ENCODE assay signal across 9 mouse cellular contexts in genomic region chr11:119047261-119048132, GRCm38 (mm10). TPM values are rescaled to one million over a fixed set of nuclear protein-coding genes. Genes with fewer than 3 reads are reported as not detected.
DNase-seq lines count a peak whose midpoint lies in the region; ATAC-seq and TF ChIP-seq lines count a peak whose summit lies in the region.
"Had no signal": no experiment of that assay in that cellular context is flagged by ENCODE, and none has a peak within 500 bp of the region (broad histone marks: within the 10 kb centered on the region; RNA-seq: fewer than 3 reads in every experiment).

No protein-coding gene starts in this region.

- intact Hi-C loops in left cerebral cortex, adult 2 months (cut with DNase I), result no loop called here
- intact Hi-C loops in gastrocnemius, postnatal 14 days (cut with DNase I; ENCODE audit: low total_unique reads), result no loop called here

- H3K27me3 ChIP-seq in embryonic facial prominence, embryonic 13.5 days, result peaks cover 95% of the 10 kb centered on the region
- H3K27me3 ChIP-seq in intestine, embryonic 15.5 days (replicated peaks), result peaks cover 95% of the 10 kb centered on the region
- peaks cover 37% of the 10 kb centered on the region for H3K27me3 ChIP-seq in myocyte (ENCODE audit: control insufficient read depth, insufficient read depth, insufficient read length)

- H3ac ChIP-seq in myocyte (ENCODE audit: control insufficient read depth, insufficient read length), result no peak overlapping the region

- peak overlapping the region; percentile 67 for H3K4me2 ChIP-seq in embryonic facial prominence, embryonic 13.5 days
- peak overlapping the region; percentile 61 for H3K4me2 ChIP-seq in intestine, embryonic 15.5 days (replicated peaks)
- peak overlapping the region; percentile 76 for H3K4me2 ChIP-seq in myocyte (ENCODE audit: low read depth)

- H3K9me3 ChIP-seq in embryonic facial prominence, embryonic 13.5 days, result no peaks in the 10 kb centered on the region
- H3K9me3 ChIP-seq in intestine, embryonic 15.5 days, result no peaks in the 10 kb centered on the region

- peaks cover 14% of the 10 kb centered on the region for H3K4me1 ChIP-seq in lung, adult 2 months (ENCODE audit: control insufficient read depth, insufficient read depth, low read length)
- H3K4me1 ChIP-seq in embryonic facial prominence, embryonic 13.5 days, result peaks cover 66% of the 10 kb centered on the region
- H3K4me1 ChIP-seq in intestine, embryonic 15.5 days (replicated peaks), result peaks cover 49% of the 10 kb centered on the region

- H3K4me3 ChIP-seq in lung, adult 2 months (replicated peaks; ENCODE audit: extremely low read depth, low read depth, low read length), result no peak overlapping the region
- peak overlapping the region; percentile 41 for H3K4me3 ChIP-seq in embryonic facial prominence, embryonic 13.5 days
- H3K4me3 ChIP-seq in intestine, embryonic 15.5 days (replicated peaks), result peak overlapping the region; percentile 28
- peak overlapping the region; percentile 12 for H3K4me3 ChIP-seq in myocyte
- H3K4me3 ChIP-seq in left cerebral cortex, adult 2 months, result no peak overlapping the region

- WGBS in lung, adult 2 months, result 2% methylated on average over 43 of the region's 43 CpGs
- under 1% methylated on average over 43 of the region's 43 CpGs for WGBS in embryonic facial prominence, embryonic 13.5 days
- 1% methylated on average over 43 of the region's 43 CpGs for WGBS in intestine, embryonic 15.5 days

- no peak for TF ChIP-seq CTCF in lung, adult 2 months (IDR thresholded peaks at IDR 0.05; ENCODE audit: insufficient read depth, low read length)
- TF ChIP-seq CTCF in left cerebral cortex, adult 2 months (IDR thresholded peaks at IDR 0.05), result no peak; the same call in 1 of the 2 replicates

- peak overlapping the region; percentile 4; the same call in 1 of the 2 replicates for H3K9ac ChIP-seq in embryonic facial prominence, embryonic 13.5 days
- no peak overlapping the region for H3K9ac ChIP-seq in intestine, embryonic 15.5 days

- no peaks in the 10 kb centered on the region for H3K36me3 ChIP-seq in embryonic facial prominence, embryonic 13.5 days
- no peaks in the 10 kb centered on the region for H3K36me3 ChIP-seq in intestine, embryonic 15.5 days
- no peaks in the 10 kb centered on the region for H3K36me3 ChIP-seq in myocyte (ENCODE audit: control insufficient read depth, insufficient read depth)

- TF ChIP-seq POLR2A in lung, adult 2 months (IDR thresholded peaks at IDR 0.05; ENCODE audit: borderline replicate concordance, extremely low read depth, low read depth, low read length), result no peak
- TF ChIP-seq POLR2A in myocyte (IDR thresholded peaks at IDR 0.05; ENCODE audit: insufficient read length, low read depth), result no peak

- H3K79me2 ChIP-seq in myocyte (ENCODE audit: control insufficient read depth, insufficient read depth), result no peaks in the 10 kb centered on the region

- no peak overlapping the region for H3K27ac ChIP-seq in embryonic facial prominence, embryonic 13.5 days
- no peak overlapping the region for H3K27ac ChIP-seq in intestine, embryonic 15.5 days
- no peak overlapping the region for H3K27ac ChIP-seq in left cerebral cortex, adult 2 months

- DNase-seq in lung, postnatal 10 days, result peak; percentile 68
- DNase-seq in lung, adult 2 months, result no peak
- DNase-seq in left cerebral cortex, adult 2 months (ENCODE audit: extremely low spot score in 1 of 2, low spot score in 2 of 2), result no peak
- DNase-seq in gastrocnemius, postnatal 14 days, result no peak
- no peak for DNase-seq in cerebellum, adult 9-11 months

- ATAC-seq in embryonic facial prominence, embryonic 13.5 days (ENCODE audit: insufficient number of reproducible peaks, insufficient read depth, low FRiP score, low TSS enrichment, low read depth), result no peak
- ATAC-seq in intestine, embryonic 15.5 days, result 0 out of 2 replicates have a peak, but pooled peaks have one; percentile 3

TF ChIP-seq in myocyte, 11 proteins besides CTCF, POLR2A, EP300 and RAD21:
- TF ChIP-seq TCF12 (IDR thresholded peaks at IDR 0.05; ENCODE audit: insufficient read depth, poor library complexity, severe bottlenecking) (no peak), POLR2AphosphoS2 (IDR thresholded peaks at IDR 0.05; ENCODE audit: insufficient read length, low read depth) (no peak), SRF (IDR thresholded peaks at IDR 0.05; ENCODE audit: control insufficient read depth, insufficient read length, low read depth) (no peak), MYOD1 (IDR thresholded peaks at IDR 0.05; ENCODE audit: control insufficient read depth in 1 of 3, insufficient read length in 2 of 3, low read depth in 2 of 3) (no peak), TCF3 (IDR thresholded peaks at IDR 0.05; ENCODE audit: insufficient read length, low read depth) (no peak), CEBPB (IDR thresholded peaks at IDR 0.05; ENCODE audit: insufficient read depth, poor library complexity, severe bottlenecking) (no peak), REST (IDR thresholded peaks at IDR 0.05; ENCODE audit: insufficient read depth, insufficient read length) (no peak), MAX (IDR thresholded peaks at IDR 0.05; ENCODE audit: low read depth) (no peak), E2F4 (IDR thresholded peaks at IDR 0.05; ENCODE audit: insufficient read depth) (no peak), USF1 (IDR thresholded peaks at IDR 0.05; ENCODE audit: low read depth) (no peak), MYOG (IDR thresholded peaks at IDR 0.05; ENCODE audit: control insufficient read depth in 1 of 3, insufficient read depth in 1 of 3, insufficient read length in 2 of 3, low read depth in 2 of 3) (no peak)

RNA-seq across cellular contexts. Expression of gene Cbx8, which starts 6.7 kb away (rescaled TPM):
- polyA plus RNA-seq in lung, adult 2 months (2012; rRNA removed), result 3.8 and 3.9 TPM in 2 replicates
- polyA plus RNA-seq in embryonic facial prominence, embryonic 13.5 days (2015; fragmentation: Nextera tagmentation; extraction: Ambion mirVana), result 6.8 and 10.7 TPM in 2 replicates
- 7.4 and 7.9 TPM in 2 replicates for polyA plus RNA-seq in intestine, embryonic 15.5 days (2015; fragmentation: Nextera tagmentation; extraction: Ambion mirVana)
- polyA plus RNA-seq in myocyte (2012; fragmentation: generic; extraction: Trizol), result 4.9 TPM
- total RNA-seq in left cerebral cortex, adult 2 months (2021), result 10 to 100 TPM; 11.1 to 11.2 TPM
- total RNA-seq in gastrocnemius, postnatal 14 days (2021), result 1 to 10 TPM; 2.1 to 2.7 TPM

RNA-seq across cellular contexts. Expression of gene Cbx2, which starts 24.7 kb away (rescaled TPM):
- 2.9 and 4.4 TPM in 2 replicates for polyA plus RNA-seq in lung, adult 2 months (2012; rRNA removed)
- polyA plus RNA-seq in embryonic facial prominence, embryonic 13.5 days (2015; fragmentation: Nextera tagmentation; extraction: Ambion mirVana), result 54.4 and 64.8 TPM in 2 replicates
- 24.8 and 27.0 TPM in 2 replicates for polyA plus RNA-seq in intestine, embryonic 15.5 days (2015; fragmentation: Nextera tagmentation; extraction: Ambion mirVana)
- polyA plus RNA-seq in myocyte (2012; fragmentation: generic; extraction: Trizol), result 10.2 TPM
- total RNA-seq in left cerebral cortex, adult 2 months (2021), result 1 to 10 TPM; 3.2 to 3.4 TPM
- total RNA-seq in gastrocnemius, postnatal 14 days (2021), result 1 to 10 TPM; 1.4 to 1.9 TPM

RNA-seq across cellular contexts. Expression of gene Cbx4, which starts 38.5 kb away (rescaled TPM):
- 16.2 and 16.8 TPM in 2 replicates for polyA plus RNA-seq in lung, adult 2 months (2012; rRNA removed)
- polyA plus RNA-seq in embryonic facial prominence, embryonic 13.5 days (2015; fragmentation: Nextera tagmentation; extraction: Ambion mirVana), result 13.0 and 14.4 TPM in 2 replicates
- polyA plus RNA-seq in intestine, embryonic 15.5 days (2015; fragmentation: Nextera tagmentation; extraction: Ambion mirVana), result 10.7 and 11.2 TPM in 2 replicates
- polyA plus RNA-seq in myocyte (2012; fragmentation: generic; extraction: Trizol), result 29.9 TPM
- total RNA-seq in left cerebral cortex, adult 2 months (2021), result 10 to 100 TPM; 51.4 to 54.3 TPM
- 1 to 10 TPM; 4.7 to 5.9 TPM for total RNA-seq in gastrocnemius, postnatal 14 days (2021)

RNA-seq across cellular contexts. Expression of gene Enpp7, which starts 59.5 kb away (rescaled TPM):
- 0.13 TPM in 1 of 2 replicates, not detected in the other for polyA plus RNA-seq in lung, adult 2 months (2012; rRNA removed)
- not detected in 2 replicates for polyA plus RNA-seq in embryonic facial prominence, embryonic 13.5 days (2015; fragmentation: Nextera tagmentation; extraction: Ambion mirVana)
- polyA plus RNA-seq in intestine, embryonic 15.5 days (2015; fragmentation: Nextera tagmentation; extraction: Ambion mirVana), result 0.09 and 0.25 TPM in 2 replicates
- polyA plus RNA-seq in myocyte (2012; fragmentation: generic; extraction: Trizol), result not detected
- total RNA-seq in left cerebral cortex, adult 2 months (2021), result not detected
- not detected for total RNA-seq in gastrocnemius, postnatal 14 days (2021)
- total RNA-seq: adrenal gland, postnatal 36 days had no signal

Comparison
In these comparisons a context has a peak if more than half of its experiments do, and no peak if none do; other contexts are left out.
1. H3K4me3 ChIP-seq: peak in embryonic facial prominence, embryonic 13.5 days (single experiment), intestine, embryonic 15.5 days (single experiment) and myocyte (single experiment); none in lung, adult 2 months (single experiment) and left cerebral cortex, adult 2 months (single experiment).
2. Peak in every context shown above with its lines, with median percentiles within 50 percentile points of each other: H3K4me2 ChIP-seq.